Mouse (Mus musculus) ES-E14 (cell line): Measurements from ENCODE around the gene Rbm17.

Experiments
- ZC3H11A ChIP-seq: IDR thresholded peaks from 2 replicates; pipeline ENCODE4 v1.6.1; 2012; ENCODE audit warnings: low read depth, mild to moderate bottlenecking, inconsistent platforms, low read length, borderline replicate concordance
- ZNF384 ChIP-seq: IDR thresholded peaks from 2 replicates; pipeline ENCODE4 v1.6.1; 2012; ENCODE audit warnings: low read depth, low read length, inconsistent platforms

- TF ChIP-seq ZC3H11A (no peak), ZNF384 (no peak)
Measured at GRCm38 (mm10) chr2:11563256-11563655, 40.7 kb downstream of the Rbm17 start.
